Mouse (Mus musculus) kidney, adult 10 weeks (tissue): ENCODE measurements around the gene Olfr209. TPM values are rescaled to one million over a fixed set of nuclear protein-coding genes. Genes with fewer than 3 reads are reported as not detected.

Experiments used
- polyA plus RNA-seq: library from polyadenylated mRNA; stranded (reverse); fragments of 350-450 nt; fragmentation: Illumina TruSeq; extraction: RNeasy Lipid Tissue Mini Kit (QIAGEN cat#74804); gene quantifications from one replicate; pipeline ENCODE4 v1.2.3, GENCODE M21; 2014; ENCODE audit warnings: low read depth, low replicate concordance

Gene Olfr209
- polyA plus RNA-seq: not detected

GRCm38 (mm10) chr16:59363893-59364292 is at the start of gene Olfr209:
Gene Olfr209 (minus strand): TSS chr16:59363993.

DNA sequence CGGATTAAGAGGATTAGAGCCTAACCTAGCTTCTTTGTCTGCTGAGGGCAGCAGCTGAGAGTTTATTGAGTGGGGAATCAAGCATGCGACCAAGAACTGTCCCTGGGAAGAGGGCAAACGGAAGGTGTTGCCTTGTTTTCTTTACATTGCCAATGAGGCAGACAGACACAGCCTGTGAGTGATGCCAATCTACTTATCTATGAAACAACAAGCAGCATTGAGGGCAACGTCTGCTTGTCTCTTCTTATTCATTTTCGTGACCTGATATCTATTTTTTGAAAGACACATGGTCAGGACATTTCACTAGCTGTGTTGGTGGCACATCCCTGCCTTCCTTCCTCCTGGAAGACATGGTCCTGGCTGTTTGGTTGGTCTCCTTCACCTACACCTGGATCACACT is 43.2 kb upstream of the Olfr209 start, which contains the start of gene Gabrr3:
Gene Gabrr3 (plus strand): TSS at position 301 of the 400 bp plus-strand sequence.

DNA sequence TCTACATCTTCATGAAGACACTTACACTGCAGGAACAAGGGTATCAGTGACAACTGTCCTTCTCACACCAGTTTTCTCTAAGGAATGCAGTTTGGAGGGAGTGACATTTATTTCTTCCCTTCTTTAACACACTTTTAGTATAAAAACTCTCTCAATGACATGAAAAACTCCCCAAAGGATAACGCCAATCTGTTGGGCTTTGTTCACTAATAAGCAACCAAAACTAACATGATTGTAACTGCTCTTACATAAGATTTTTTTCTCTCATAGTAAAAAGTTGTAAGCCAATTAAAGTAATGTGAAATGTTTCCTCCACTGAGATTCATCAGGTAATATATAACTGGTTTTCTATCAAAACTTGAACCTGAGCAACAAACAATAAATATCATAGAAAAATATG is 14.6 kb downstream of the Olfr209 start, which contains the start of gene Olfr206:
Gene Olfr206 (minus strand): TSS at position 101 of the 400 bp plus-strand sequence.

DNA sequence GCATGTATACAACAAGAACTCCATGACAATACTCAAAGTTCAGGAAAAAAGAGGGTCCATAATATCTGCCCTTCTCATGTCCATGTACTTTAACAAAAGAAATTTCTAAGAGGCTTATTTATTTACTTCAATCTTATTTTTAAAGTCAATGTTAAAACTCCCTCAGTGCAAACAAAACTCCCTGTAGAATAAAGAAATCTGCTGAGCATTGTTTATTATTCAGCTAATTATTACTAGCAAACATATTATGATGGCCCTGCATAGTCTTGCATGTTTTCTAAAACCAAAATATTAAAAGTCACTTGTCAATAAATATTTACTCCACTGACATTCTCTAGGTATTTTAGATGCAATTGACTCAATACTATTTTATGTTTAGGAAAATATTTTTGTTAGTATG is 32.8 kb downstream of the Olfr209 start, which contains the start of gene Olfr205:
Gene Olfr205 (minus strand): TSS at position 101 of the 400 bp plus-strand sequence.

DNA sequence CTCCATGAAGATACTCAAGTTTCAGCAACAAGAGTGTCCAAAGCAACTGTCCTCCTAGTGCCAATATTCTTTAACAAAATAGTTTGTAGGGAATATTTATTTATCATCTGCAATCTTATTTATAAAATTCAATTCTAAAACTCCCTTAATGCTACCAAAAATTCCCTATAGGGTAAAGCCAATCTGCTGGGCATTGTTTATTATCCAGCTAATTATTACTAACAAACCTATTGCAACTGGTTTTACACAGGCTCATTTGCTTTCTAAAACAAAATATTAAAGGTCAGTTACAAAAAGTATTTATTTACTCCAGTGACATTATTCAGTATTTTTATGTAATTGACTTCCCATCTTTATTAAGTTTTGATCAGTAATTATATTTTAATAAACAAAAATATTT is 45.6 kb downstream of the Olfr209 start, which contains the start of gene Olfr204:
Gene Olfr204 (minus strand): TSS at position 101 of the 400 bp plus-strand sequence.

Other genes starting within 250 kb of the Olfr209 start
- not detected for gene Olfr194, start 242.9 kb downstream of the Olfr209 start, polyA plus RNA-seq
- gene Olfr195, start 216.9 kb downstream of the Olfr209 start, polyA plus RNA-seq: 0.49 TPM
- not detected for gene Olfr196, start 193.5 kb downstream of the Olfr209 start, polyA plus RNA-seq
- gene Olfr198, start 160.5 kb downstream of the Olfr209 start, polyA plus RNA-seq: not detected
- not detected for gene Olfr199, start 144.2 kb downstream of the Olfr209 start, polyA plus RNA-seq
- gene Olfr201, start 91.4 kb downstream of the Olfr209 start, polyA plus RNA-seq: not detected
- gene Olfr202, start 77.2 kb downstream of the Olfr209 start, polyA plus RNA-seq: not detected
- gene Olfr203, start 65.1 kb downstream of the Olfr209 start, polyA plus RNA-seq: not detected
- gene Olfr204, start 45.7 kb downstream of the Olfr209 start, polyA plus RNA-seq: not detected
- gene Olfr205, start 32.9 kb downstream of the Olfr209 start, polyA plus RNA-seq: not detected
- gene Olfr206, start 14.7 kb downstream of the Olfr209 start, polyA plus RNA-seq: not detected
- gene Gabrr3, start 43.3 kb upstream of the Olfr209 start, polyA plus RNA-seq: not detected
- 37.2 TPM for gene Riox2, start 107.8 kb upstream of the Olfr209 start, polyA plus RNA-seq
- 15.8 TPM for gene Crybg3, start 237.0 kb upstream of the Olfr209 start, polyA plus RNA-seq